Comparison of ENCODE assay signal across 10 mouse cellular contexts in genomic region chr4:110397618-110398045, GRCm38 (mm10). TPM values are rescaled to one million over a fixed set of nuclear protein-coding genes. Genes with fewer than 3 reads are reported as not detected.
DNase-seq lines count a peak whose midpoint lies in the region; ATAC-seq and TF ChIP-seq lines count a peak whose summit lies in the region.
"Had no signal": no experiment of that assay in that cellular context is flagged by ENCODE, and none has a peak within 500 bp of the region (broad histone marks: within the 10 kb centered on the region; RNA-seq: fewer than 3 reads in every experiment).

Gene Agbl4 (plus strand): TSS chr4:110397661.

- intact Hi-C loops in gastrocnemius, postnatal 14 days (cut with DNase I; ENCODE audit: low total_unique reads): no loop called here

- no peaks in the 10 kb centered on the region for H3K4me1 ChIP-seq in heart, embryonic 11.5 days (ENCODE audit: control insufficient read depth, insufficient read depth, low read length)
- H3K4me1 ChIP-seq in limb, embryonic 10.5 days: peaks cover 5% of the 10 kb centered on the region; the same call in 1 of the 2 replicates
- peaks cover 7% of the 10 kb centered on the region; the same call in 1 of the 2 replicates for H3K4me1 ChIP-seq in midbrain, embryonic 11.5 days (ENCODE audit: control insufficient read depth, insufficient read depth, low read length)
- H3K4me1 ChIP-seq in stomach, postnatal 0 days (replicated peaks; ENCODE audit: control insufficient read depth, insufficient read depth): 0 out of 2 replicates have a peak, but pooled peaks cover 3% of the 10 kb centered on the region

- WGBS in heart, embryonic 11.5 days (ENCODE audit: insufficient replicate concordance): under 1% methylated on average over 27 of the region's 27 CpGs
- WGBS in limb, embryonic 10.5 days: under 1% methylated on average over 27 of the region's 27 CpGs
- under 1% methylated on average over 27 of the region's 27 CpGs for WGBS in midbrain, embryonic 11.5 days
- under 1% methylated on average over 27 of the region's 27 CpGs for WGBS in stomach, postnatal 0 days

- peak within 1 kb of the TSS; percentile 62 for H3K4me3 ChIP-seq in heart, embryonic 11.5 days (ENCODE audit: low read depth, low read length)
- H3K4me3 ChIP-seq in limb, embryonic 10.5 days: peak within 1 kb of the TSS; percentile 64
- H3K4me3 ChIP-seq in midbrain, embryonic 11.5 days (ENCODE audit: low read depth, low read length): peak within 1 kb of the TSS; percentile 55
- H3K4me3 ChIP-seq in stomach, postnatal 0 days (ENCODE audit: low read depth, low read length): peak within 1 kb of the TSS; percentile 45

- DNase-seq in gastrocnemius, postnatal 14 days: peak; percentile 12
- no peak for DNase-seq in gastrocnemius, postnatal 25 days
- peak; percentile 82 for DNase-seq in embryo, embryonic 9.5 days (ENCODE audit: extremely low spot score)
- peak; percentile 64 for DNase-seq in kidney, adult 9 months
- DNase-seq in limb, embryonic 10.5 days (ENCODE audit: low spot score): peak; percentile 87
- DNase-seq in midbrain, embryonic 11.5 days (ENCODE audit: low spot score, missing footprints): peak; percentile 97
- DNase-seq in stomach, postnatal 0 days (ENCODE audit: low spot score): peak; percentile 62

- no peaks in the 10 kb centered on the region for H3K9me3 ChIP-seq in heart, embryonic 11.5 days (replicated peaks; ENCODE audit: control insufficient read depth, low read length)
- H3K9me3 ChIP-seq in limb, embryonic 10.5 days (replicated peaks): no peaks in the 10 kb centered on the region
- H3K9me3 ChIP-seq in midbrain, embryonic 11.5 days (ENCODE audit: control insufficient read depth, low read length): no peaks in the 10 kb centered on the region
- no peaks in the 10 kb centered on the region for H3K9me3 ChIP-seq in stomach, postnatal 0 days (ENCODE audit: control insufficient read depth, low read length)

- H3K27ac ChIP-seq in heart, embryonic 11.5 days (ENCODE audit: low read depth, low read length): no peak within 1 kb of the TSS
- no peak within 1 kb of the TSS for H3K27ac ChIP-seq in limb, embryonic 10.5 days
- H3K27ac ChIP-seq in midbrain, embryonic 11.5 days (ENCODE audit: low read depth, low read length): no peak within 1 kb of the TSS
- no peak within 1 kb of the TSS for H3K27ac ChIP-seq in stomach, postnatal 0 days (replicated peaks)

- peak; percentile 88 for ATAC-seq in heart, embryonic 11.5 days (replicated peaks; ENCODE audit: insufficient number of reproducible peaks, low FRiP score, low TSS enrichment)
- peak; percentile 99 for ATAC-seq in midbrain, embryonic 11.5 days (ENCODE audit: low FRiP score)
- peak; percentile 77; the same call in 1 of the 2 replicates for ATAC-seq in stomach, postnatal 0 days (ENCODE audit: low FRiP score, low TSS enrichment)

- no peak for TF ChIP-seq CTCF in stomach, postnatal 0 days (IDR thresholded peaks at IDR 0.05; ENCODE audit: low read depth)

- H3K4me2 ChIP-seq in heart, embryonic 11.5 days: peak within 1 kb of the TSS; percentile 70
- H3K4me2 ChIP-seq in midbrain, embryonic 11.5 days: peak within 1 kb of the TSS; percentile 66
- peak within 1 kb of the TSS; percentile 76 for H3K4me2 ChIP-seq in stomach, postnatal 0 days (replicated peaks; ENCODE audit: low read depth)

- H3K27me3 ChIP-seq in heart, embryonic 11.5 days (ENCODE audit: control insufficient read depth, insufficient read depth, low read length): no peaks in the 10 kb centered on the region
- H3K27me3 ChIP-seq in limb, embryonic 10.5 days (ENCODE audit: low read depth, poor library complexity, severe bottlenecking): no peaks in the 10 kb centered on the region
- H3K27me3 ChIP-seq in midbrain, embryonic 11.5 days (ENCODE audit: control insufficient read depth, insufficient read depth, low read length): no peaks in the 10 kb centered on the region
- H3K27me3 ChIP-seq in stomach, postnatal 0 days (ENCODE audit: control insufficient read depth, insufficient read depth, low read length): no peaks in the 10 kb centered on the region

- no peaks in the 10 kb centered on the region for H3K36me3 ChIP-seq in heart, embryonic 11.5 days (ENCODE audit: control insufficient read depth, insufficient read depth, low read length)
- H3K36me3 ChIP-seq in limb, embryonic 10.5 days: no peaks in the 10 kb centered on the region
- no peaks in the 10 kb centered on the region for H3K36me3 ChIP-seq in midbrain, embryonic 11.5 days (ENCODE audit: control insufficient read depth, insufficient read depth, low read length)
- H3K36me3 ChIP-seq in stomach, postnatal 0 days (ENCODE audit: control insufficient read depth, insufficient read depth, low read length): no peaks in the 10 kb centered on the region

- TF ChIP-seq EP300 in stomach, postnatal 0 days (optimal IDR thresholded peaks at IDR 0.05): no peak

- H3K9ac ChIP-seq in heart, embryonic 11.5 days (ENCODE audit: low read depth, low read length): peak within 1 kb of the TSS; percentile 36
- H3K9ac ChIP-seq in midbrain, embryonic 11.5 days (ENCODE audit: low read length): peak within 1 kb of the TSS; percentile 55
- H3K9ac ChIP-seq in stomach, postnatal 0 days (ENCODE audit: low read length): 0 out of 2 replicates have a peak within 1 kb of the TSS, but pooled peaks have one; percentile 35

RNA-seq across cellular contexts. Expression of gene Agbl4, which starts in this region (rescaled TPM):
- total RNA-seq in gastrocnemius, postnatal 14 days (2021): not detected
- not detected for total RNA-seq in gastrocnemius, postnatal 25 days (2021)
- polyA plus RNA-seq in heart, embryonic 11.5 days (2014; fragmentation: Nextera tagmentation; extraction: Ambion mirVana): 0.90 and 1.4 TPM in 2 replicates
- not detected in 2 replicates for polyA plus RNA-seq in limb, embryonic 10.5 days (2016; fragmentation: Nextera tagmentation; extraction: Ambion mirVana)
- 0.55 and 0.87 TPM in 2 replicates for polyA plus RNA-seq in midbrain, embryonic 11.5 days (2014; fragmentation: Nextera tagmentation; extraction: Ambion mirVana)
- 0.10 and 0.13 TPM in 2 replicates for polyA plus RNA-seq in stomach, postnatal 0 days (2015; fragmentation: Nextera tagmentation; extraction: Ambion mirVana)
- total RNA-seq: neutrophil, adult 5-6 weeks had no signal
- polyA plus RNA-seq: C2C12 had no signal

Comparison
In these comparisons a context has a peak if more than half of its experiments do, and no peak if none do; other contexts are left out.
1. Peak in DNase-seq in gastrocnemius, postnatal 14 days; RNA of the gene not detected or under 1 TPM.
2. Peak in DNase-seq and H3K4me3 ChIP-seq in limb, embryonic 10.5 days; RNA of the gene not detected or under 1 TPM.
3. Peak in DNase-seq, ATAC-seq, H3K4me3 ChIP-seq, H3K9ac ChIP-seq and H3K4me2 ChIP-seq in midbrain, embryonic 11.5 days; RNA of the gene not detected or under 1 TPM.
4. Peak in DNase-seq, ATAC-seq, H3K4me3 ChIP-seq, H3K9ac ChIP-seq and H3K4me2 ChIP-seq in stomach, postnatal 0 days; RNA of the gene not detected or under 1 TPM.